Mouse (Mus musculus) stomach, embryonic 16.5 days (tissue): ENCODE measurements around the gene Cd300ld5. TPM values are rescaled to one million over a fixed set of nuclear protein-coding genes. Genes with fewer than 3 reads are reported as not detected.

ENCODE experiments used
- ATAC-seq: fragments of 200-750 bp; cut with Nextera tagmentation; 2 replicates; pipeline ENCODE4 v1.8.0; 2017; ENCODE audit warnings: moderate number of reproducible peaks, moderate TSS enrichment; ENCODE audit not compliant: insufficient read depth, low FRiP score
- H3K27ac ChIP-seq: fragments of 300-500 bp; sonication (generic); 2 replicates; pipeline ENCODE4 v1.5.1; 2014; ENCODE audit warnings: low read length
- H3K27me3 ChIP-seq: fragments of 300-500 bp; sonication (generic); 2 replicates; pipeline ENCODE4 v1.6.1; 2014; ENCODE audit warnings: low read length, control low read depth, mixed read lengths; ENCODE audit not compliant: control insufficient read depth, insufficient read depth
- H3K36me3 ChIP-seq: fragments of 300-500 bp; sonication (generic); 2 replicates; pipeline ENCODE4 v1.6.1; 2014; ENCODE audit warnings: low read length; ENCODE audit not compliant: control insufficient read depth, insufficient read depth
- H3K4me1 ChIP-seq: fragments of 300-500 bp; sonication (generic); 2 replicates; pipeline ENCODE4 v1.6.1; 2014; ENCODE audit warnings: low read length, control low read depth, mixed read lengths; ENCODE audit not compliant: control insufficient read depth, insufficient read depth
- H3K4me2 ChIP-seq: fragments of 300-500 bp; sonication (generic); 2 replicates; pipeline ENCODE4 v1.6.1; 2014; ENCODE audit warnings: low read depth, low read length, mixed read lengths
- H3K4me3 ChIP-seq: fragments of 300-500 bp; sonication (generic); replicated peaks from 2 replicates; pipeline ENCODE4 v1.5.1; 2014; ENCODE audit warnings: mild to moderate bottlenecking, low read length
- H3K9ac ChIP-seq: fragments of 300-500 bp; sonication (generic); 2 replicates; pipeline ENCODE4 v1.6.1; 2014; ENCODE audit warnings: low read length
- H3K9me3 ChIP-seq: fragments of 300-500 bp; sonication (generic); replicated peaks from 2 replicates; pipeline ENCODE4 v1.6.1; 2016; ENCODE audit warnings: low read length, control low read depth; ENCODE audit not compliant: control insufficient read depth
- WGBS: fragments of 180-500 bp; shearing (Covaris S2); extraction: QIAGEN DNeasy Blood & Tissue Kit; methylation state at CpG from one replicate; pipeline ENCODE4 v1.1.7; 2014; 5-methylcytosine and 5-hydroxymethylcytosine counted together
- polyA plus RNA-seq: library from polyadenylated mRNA; unstranded; fragments of >200 nt; fragmentation: Nextera tagmentation; extraction: Ambion mirVana; gene quantifications from 2 replicates; pipeline ENCODE4 v1.2.1, GENCODE M21; 2015

The Cd300ld5 gene
- polyA plus RNA-seq, 1 experiment from 2014 or later: not detected

DNA sequence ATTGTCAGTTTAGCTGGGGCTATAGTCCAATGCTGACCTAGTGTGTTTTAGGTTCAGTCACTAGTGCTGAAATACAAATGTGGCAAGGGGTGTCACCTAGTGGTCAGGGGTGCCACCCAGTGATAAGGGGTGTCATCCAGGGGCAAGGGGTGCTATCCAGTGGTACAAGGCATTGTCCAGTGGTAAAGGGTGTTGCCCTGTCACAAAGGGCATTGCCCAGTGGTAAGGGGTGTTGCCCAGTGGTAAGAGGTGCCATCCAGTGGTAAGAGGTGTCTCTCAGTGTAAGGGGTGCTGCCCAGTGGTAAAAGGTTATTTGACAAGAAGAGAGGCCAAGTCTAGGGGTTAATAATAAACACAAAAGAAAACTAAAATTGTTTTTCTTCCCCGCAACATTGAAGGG, 39.9 kb upstream of the Cd300ld5 start:
- Histone ChIP-seq H3K4me2 (no peak overlapping the region), H3K27ac (no peak overlapping the region), H3K36me3 (no peaks in the 10 kb centered on the region), H3K9ac (no peak overlapping the region), H3K4me3 (no peak overlapping the region), H3K27me3 (no peaks in the 10 kb centered on the region), H3K4me1 (no peaks in the 10 kb centered on the region), H3K9me3 (no peaks in the 10 kb centered on the region)
- WGBS: 92% methylated on average over 1 of the region's 1 CpGs
- no peak for ATAC-seq

DNA sequence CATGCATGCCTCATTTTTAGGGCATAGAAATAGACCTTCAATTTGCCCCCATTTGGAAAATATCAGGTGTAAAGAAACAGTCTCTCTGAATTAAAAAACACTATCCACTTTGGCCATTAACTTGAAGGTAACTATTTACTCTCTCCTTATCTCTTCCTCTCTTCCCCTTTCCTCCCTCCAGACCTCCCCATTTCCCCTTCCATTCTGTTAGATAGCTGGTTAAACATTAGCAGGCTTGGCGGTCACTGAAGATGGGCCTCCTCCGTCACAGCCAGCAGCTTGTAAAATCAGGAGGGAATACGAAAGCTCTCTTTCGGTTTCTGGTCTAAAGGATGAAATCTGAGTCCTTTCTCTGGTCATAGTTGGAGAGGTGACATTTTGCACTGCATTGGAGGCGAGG, 38.3 kb upstream of the Cd300ld5 start:
- H3K36me3 ChIP-seq: no peaks in the 10 kb centered on the region
- 38% methylated on average over 5 of the region's 5 CpGs for whole genome bisulfite sequencing
- H3K4me1 ChIP-seq: 0 out of 2 replicates have a peak, but pooled peaks cover 4% of the 10 kb centered on the region
- ATAC-seq: no peak
- no peaks in the 10 kb centered on the region for H3K27me3 ChIP-seq
- H3K27ac ChIP-seq: no peak overlapping the region
- H3K4me2 ChIP-seq: no peak overlapping the region
- H3K4me3 ChIP-seq: no peak overlapping the region
- H3K9ac ChIP-seq: no peak overlapping the region
- H3K9me3 ChIP-seq: no peaks in the 10 kb centered on the region

DNA sequence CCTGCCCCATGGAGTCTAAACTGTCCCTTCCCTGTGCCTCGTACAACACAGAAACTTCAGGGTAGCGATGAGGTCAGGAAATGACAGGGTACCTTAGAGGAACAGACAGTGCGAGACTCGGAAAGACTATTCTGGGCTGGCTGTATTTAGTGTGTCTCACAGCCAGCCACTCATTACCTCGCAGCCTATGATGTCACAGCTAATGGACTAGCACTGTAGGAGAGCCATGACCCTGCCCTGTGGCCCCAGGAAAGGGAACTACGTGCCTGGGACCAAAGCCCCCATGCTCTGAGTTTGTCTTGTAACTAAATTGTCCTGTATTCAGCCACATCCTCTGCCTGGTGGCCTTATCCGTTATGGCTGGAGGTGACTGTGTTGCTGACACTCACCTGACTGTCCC, 37.8 kb upstream of the Cd300ld5 start:
- no peak overlapping the region for H3K4me3 ChIP-seq
- WGBS: 39% methylated on average over 7 of the region's 7 CpGs
- H3K4me1 ChIP-seq: 0 out of 2 replicates have a peak, but pooled peaks cover 4% of the 10 kb centered on the region
- H3K27ac ChIP-seq: no peak overlapping the region
- ATAC-seq: peak; percentile 46; the same call in 1 of the 2 replicates
- H3K36me3 ChIP-seq: no peaks in the 10 kb centered on the region
- H3K9ac ChIP-seq: no peak overlapping the region
- no peaks in the 10 kb centered on the region for H3K27me3 ChIP-seq
- H3K9me3 ChIP-seq: no peaks in the 10 kb centered on the region
- no peak overlapping the region for H3K4me2 ChIP-seq

DNA sequence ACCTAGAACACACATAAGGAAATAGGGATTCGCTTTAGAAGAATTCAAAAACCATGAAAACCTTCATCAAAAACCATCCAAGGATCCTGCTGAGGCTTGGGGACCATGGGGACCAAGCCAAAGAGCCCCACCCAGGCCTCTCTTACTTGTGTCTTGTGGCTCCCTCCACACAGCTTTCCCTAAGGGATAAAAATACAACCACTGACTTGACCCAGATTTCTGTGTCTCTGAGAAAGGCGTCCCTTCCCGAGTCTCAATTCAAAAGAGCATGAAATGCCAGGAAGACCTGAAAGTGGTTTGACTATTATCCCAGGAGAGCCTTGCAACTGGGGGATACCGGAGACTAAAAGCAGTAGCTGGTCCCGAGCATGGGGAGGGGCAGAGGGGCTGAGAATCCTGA, 35.4 kb upstream of the Cd300ld5 start:
- H3K4me2 ChIP-seq: no peak overlapping the region
- H3K9ac ChIP-seq: no peak overlapping the region
- no peaks in the 10 kb centered on the region for H3K9me3 ChIP-seq
- no peak overlapping the region for H3K4me3 ChIP-seq
- WGBS: 69% methylated on average over 5 of the region's 5 CpGs
- 0 out of 2 replicates have a peak, but pooled peaks cover 4% of the 10 kb centered on the region for H3K4me1 ChIP-seq
- no peak for ATAC-seq
- H3K27me3 ChIP-seq: no peaks in the 10 kb centered on the region
- H3K36me3 ChIP-seq: no peaks in the 10 kb centered on the region
- no peak overlapping the region for H3K27ac ChIP-seq

DNA sequence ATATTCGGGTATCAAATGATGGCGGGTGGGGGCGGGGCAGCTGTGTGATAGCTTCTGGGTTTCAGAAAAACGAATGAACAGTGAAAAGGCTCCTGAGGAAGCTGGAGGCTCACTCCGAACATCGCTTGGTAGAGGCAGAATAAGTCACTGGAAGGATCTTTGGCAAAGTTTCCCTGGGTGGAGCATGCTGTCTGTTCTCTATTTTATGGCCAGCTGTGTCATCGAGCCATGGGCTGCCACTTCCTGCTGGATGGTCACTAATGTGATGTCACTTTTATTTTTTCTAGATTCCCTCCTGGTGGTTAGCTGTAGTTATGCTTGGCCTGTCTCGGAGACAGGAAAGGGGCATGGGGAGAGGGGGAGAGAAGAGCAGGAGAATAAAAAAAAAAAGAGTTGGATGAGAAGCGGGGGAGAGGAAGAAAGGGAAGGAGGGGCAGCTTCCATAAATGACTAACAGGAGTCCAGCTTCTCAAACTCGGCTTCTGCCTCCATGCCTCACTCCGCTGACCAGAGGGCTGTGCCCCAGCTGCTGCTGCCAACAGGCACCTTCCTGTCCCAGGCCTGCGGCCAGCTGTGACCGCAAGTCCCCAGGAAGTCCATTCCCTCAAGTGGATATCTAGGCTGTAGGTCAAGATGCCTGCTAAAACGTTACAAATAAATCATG, 34.2 kb upstream of the Cd300ld5 start:
- peak; percentile 29; the same call in 1 of the 2 replicates for ATAC-seq
- Histone ChIP-seq H3K27me3 (no peaks in the 10 kb centered on the region), H3K27ac (peak overlapping the region; percentile 46), H3K4me3 (0 out of 2 replicates have a peak overlapping the region, but pooled peaks have one; percentile 3), H3K36me3 (no peaks in the 10 kb centered on the region), H3K4me1 (0 out of 2 replicates have a peak, but pooled peaks cover 4% of the 10 kb centered on the region), H3K4me2 (peak overlapping the region; percentile 33), H3K9me3 (no peaks in the 10 kb centered on the region), H3K9ac (no peak overlapping the region)
- 14% methylated on average over 14 of the region's 14 CpGs for WGBS

DNA sequence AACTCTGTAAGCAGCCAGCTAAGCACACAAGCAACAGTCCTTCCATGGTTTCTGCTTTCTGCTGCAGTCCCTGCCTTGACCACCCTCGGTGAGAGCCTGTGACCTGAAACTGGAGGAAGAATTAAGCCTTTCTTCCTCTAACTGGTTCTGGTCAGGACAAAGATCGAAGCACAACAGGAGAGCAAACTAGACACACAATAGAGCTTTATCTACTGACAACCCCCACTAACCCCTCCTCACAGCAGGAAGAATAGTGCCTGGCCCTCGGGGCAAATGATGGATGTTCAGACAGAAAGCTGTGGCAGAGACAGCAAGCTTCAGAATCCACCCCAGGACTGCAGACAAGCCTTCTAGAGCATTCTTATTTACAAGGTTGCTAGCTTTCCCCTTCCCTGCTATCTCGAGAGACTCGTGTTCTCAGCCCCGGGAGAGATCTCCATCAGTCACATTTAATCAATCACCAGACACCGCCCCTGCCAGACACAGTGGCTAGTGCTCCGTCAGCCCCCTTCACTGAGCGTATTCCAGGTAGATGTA, 33.5 kb upstream of the Cd300ld5 start:
- 5% methylated on average over 9 of the region's 9 CpGs for WGBS
- Histone ChIP-seq H3K9ac (no peak overlapping the region), H3K4me2 (peak overlapping the region; percentile 33), H3K4me1 (0 out of 2 replicates have a peak, but pooled peaks cover 4% of the 10 kb centered on the region), H3K27me3 (no peaks in the 10 kb centered on the region), H3K4me3 (0 out of 2 replicates have a peak overlapping the region, but pooled peaks have one; percentile 3), H3K36me3 (no peaks in the 10 kb centered on the region), H3K9me3 (no peaks in the 10 kb centered on the region), H3K27ac (no peak overlapping the region)
- no peak for ATAC-seq

DNA sequence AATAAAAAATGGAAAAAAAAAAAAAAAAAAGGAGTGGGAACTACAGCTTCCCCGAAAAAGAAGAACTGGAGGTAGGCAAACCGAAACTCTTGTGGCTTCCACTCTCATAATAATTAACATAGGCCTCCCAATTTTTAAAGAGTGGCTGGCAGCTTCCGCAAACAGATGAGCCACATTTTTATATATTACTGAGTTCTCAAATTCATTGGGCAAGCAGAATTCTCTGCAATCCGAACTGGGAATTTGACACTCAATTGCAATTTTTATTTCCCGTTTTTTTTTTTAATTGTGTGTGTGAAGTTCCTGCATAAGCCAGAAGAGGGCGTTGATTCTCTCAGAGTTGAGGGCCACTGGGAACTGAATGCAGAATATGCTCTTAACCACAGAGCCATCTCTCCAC, 29.2 kb upstream of the Cd300ld5 start:
- no peaks in the 10 kb centered on the region for H3K36me3 ChIP-seq
- H3K4me2 ChIP-seq: no peak overlapping the region
- ATAC-seq: no peak
- H3K27me3 ChIP-seq: no peaks in the 10 kb centered on the region
- 71% methylated on average over 6 of the region's 6 CpGs for WGBS
- H3K9me3 ChIP-seq: no peaks in the 10 kb centered on the region
- 0 out of 2 replicates have a peak, but pooled peaks cover 4% of the 10 kb centered on the region for H3K4me1 ChIP-seq
- no peak overlapping the region for H3K4me3 ChIP-seq
- H3K27ac ChIP-seq: no peak overlapping the region
- H3K9ac ChIP-seq: no peak overlapping the region

DNA sequence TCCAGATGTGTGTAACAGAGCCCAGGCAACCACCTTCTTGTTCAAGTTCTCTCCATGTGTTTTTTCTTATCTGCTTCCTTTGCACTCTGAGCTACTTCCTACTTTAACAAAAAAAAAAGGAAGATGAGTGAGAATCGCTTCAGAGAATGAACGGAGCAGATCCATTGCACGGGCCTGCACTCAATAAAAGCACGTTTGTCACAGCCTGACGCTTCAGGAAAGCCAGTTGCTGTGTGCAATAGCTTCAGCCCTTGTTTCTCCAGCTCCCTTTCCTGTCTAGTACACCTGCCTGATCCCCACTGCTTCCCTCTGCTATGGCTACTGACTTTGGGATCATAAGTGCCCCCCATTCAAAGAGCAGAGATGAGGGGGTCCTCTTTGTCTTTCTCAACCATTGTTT, 24.5 kb upstream of the Cd300ld5 start, which contains the start of gene Cd300e:
Cd300e (minus strand) TSS at position 101 of the 400 bp plus-strand sequence.
- Histone ChIP-seq H3K9me3 (no peaks in the 10 kb centered on the region), H3K4me2 (no peak within 1 kb of the TSS), H3K27ac (no peak within 1 kb of the TSS), H3K4me3 (no peak within 1 kb of the TSS), H3K36me3 (no peaks in the 10 kb centered on the region), H3K9ac (no peak within 1 kb of the TSS), H3K4me1 (no peaks in the 10 kb centered on the region), H3K27me3 (no peaks in the 10 kb centered on the region)
- ATAC-seq: no peak
- WGBS: 32% methylated on average over 5 of the region's 5 CpGs

DNA sequence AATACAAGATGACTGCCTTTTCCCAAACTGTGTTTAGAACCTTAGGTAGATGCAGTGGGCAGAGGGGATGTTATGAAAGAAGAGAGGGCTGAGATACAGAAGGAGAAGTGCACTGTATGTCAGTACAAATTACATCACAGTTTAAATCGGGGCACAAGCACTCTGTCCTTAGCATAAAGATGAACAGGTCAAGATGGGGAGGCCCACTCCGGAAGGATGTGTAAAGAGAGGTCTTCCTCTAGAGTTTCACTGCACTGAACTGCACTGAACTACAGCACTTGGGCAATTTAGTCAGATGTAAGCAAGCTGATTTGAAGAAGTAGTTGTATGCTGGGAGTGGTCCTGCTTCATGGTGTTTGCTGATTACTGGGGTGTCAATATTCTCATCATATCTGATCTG, 22.2 kb upstream of the Cd300ld5 start:
- ATAC-seq: no peak
- no peak overlapping the region for H3K27ac ChIP-seq
- no peaks in the 10 kb centered on the region for H3K36me3 ChIP-seq
- H3K4me1 ChIP-seq: no peaks in the 10 kb centered on the region
- H3K4me3 ChIP-seq: no peak overlapping the region
- H3K9me3 ChIP-seq: no peaks in the 10 kb centered on the region
- H3K4me2 ChIP-seq: no peak overlapping the region
- no peak overlapping the region for H3K9ac ChIP-seq
- WGBS: 80% methylated on average over 2 of the region's 2 CpGs
- H3K27me3 ChIP-seq: no peaks in the 10 kb centered on the region
